Mouse (Mus musculus): ENCODE measurements around the gene Greb1.

DNA sequence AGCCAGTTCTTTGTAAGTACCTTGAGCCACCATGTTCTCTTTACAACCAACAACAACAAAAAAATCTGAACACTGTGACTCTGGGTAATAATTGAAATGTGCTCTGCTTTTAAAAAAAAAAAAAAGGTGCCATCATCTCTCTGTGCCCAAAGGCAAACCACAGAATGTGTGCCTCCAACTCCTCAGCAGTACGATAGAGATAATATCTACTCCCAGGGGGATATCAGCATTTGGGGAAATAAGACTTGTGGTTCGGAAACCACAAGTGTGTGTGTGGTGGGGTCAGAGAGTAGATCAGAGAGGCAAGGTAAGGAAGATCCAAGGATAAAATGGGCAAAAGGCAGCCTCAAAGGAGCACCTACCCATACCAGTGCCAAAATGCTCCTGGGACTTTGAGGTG lies 169.3 kb downstream of the Greb1 start:
- TF ChIP-seq CTCF (IDR thresholded peaks at IDR 0.05) (no peak), EP300 (IDR thresholded peaks at IDR 0.05; ENCODE audit: insufficient read depth, low read depth, low read length) (no peak)
